Mouse (Mus musculus): ENCODE results near the gene Sertad1.

Sertad1 gene

DNA sequence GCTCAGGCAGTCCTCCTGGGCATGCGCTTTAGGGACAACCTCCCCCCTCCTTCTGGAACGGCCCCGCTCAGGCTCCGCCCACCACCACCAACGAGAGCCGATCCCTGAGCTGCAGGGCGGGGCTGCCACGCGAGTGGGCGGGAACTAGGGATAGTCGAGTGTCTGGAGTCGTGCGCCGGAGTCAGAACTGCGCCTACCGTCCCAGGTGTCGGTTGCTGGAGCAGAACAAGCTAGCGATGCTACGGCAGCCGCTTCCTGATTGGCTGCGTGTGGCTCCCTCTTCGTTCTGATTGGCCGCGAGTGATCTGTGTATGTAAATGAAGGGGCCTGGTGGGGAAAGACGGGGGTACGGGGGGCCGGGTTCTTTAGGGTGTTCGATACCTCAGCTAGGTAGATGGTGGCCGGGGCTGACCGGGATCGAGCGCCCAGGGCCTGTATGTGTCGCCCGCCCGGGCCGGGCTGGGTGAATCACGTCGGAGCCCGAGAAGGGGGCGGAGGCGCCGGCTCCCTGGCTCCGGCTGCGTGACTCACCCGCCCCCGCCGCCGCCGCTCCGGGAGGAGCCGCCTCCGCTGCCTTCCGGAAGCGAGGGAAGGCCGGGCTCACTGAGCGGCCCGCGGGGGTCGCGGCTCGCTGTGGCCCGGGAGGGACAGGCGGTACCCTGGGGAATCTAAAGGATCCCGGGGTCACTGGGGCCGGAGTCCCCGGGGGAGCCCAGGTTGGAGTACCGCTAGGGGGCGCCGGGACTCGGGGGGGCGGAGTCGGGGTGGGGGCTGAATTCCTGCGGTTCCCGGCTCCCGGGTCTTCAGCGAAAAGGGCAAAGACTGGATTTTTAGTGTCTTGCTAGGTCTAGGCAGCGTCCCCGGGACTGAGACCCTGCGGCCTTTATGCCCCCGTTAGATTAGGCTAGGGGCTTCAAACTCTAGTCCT, at the start of gene Sertad1:
Sertad1 (plus strand) TSS at position 141 of the 928 bp plus-strand sequence.
- peak; percentile 81 for ATAC-seq (ENCODE audit: low TSS enrichment)

DNA sequence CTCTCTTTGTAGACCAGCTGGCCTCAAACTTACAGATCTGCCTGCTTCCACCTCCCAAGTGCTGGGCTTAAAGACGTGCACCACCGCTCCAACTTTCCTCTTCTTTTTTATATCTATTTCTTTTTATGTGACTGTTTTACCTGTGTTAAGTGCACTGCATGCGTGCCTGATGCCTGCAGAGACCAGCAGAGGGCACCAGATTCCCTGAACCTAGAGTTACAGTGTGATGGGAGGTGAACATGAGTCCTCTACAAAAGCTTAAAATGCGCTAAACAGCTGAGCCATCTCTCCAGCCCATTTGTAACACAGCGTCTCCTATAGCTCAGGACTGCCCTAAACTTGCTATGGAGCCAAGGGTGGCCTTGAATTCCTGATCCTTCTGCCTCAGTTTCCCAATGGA, 49.2 kb upstream of the Sertad1 start:
- ATAC-seq (ENCODE audit: low TSS enrichment) = no peak

DNA sequence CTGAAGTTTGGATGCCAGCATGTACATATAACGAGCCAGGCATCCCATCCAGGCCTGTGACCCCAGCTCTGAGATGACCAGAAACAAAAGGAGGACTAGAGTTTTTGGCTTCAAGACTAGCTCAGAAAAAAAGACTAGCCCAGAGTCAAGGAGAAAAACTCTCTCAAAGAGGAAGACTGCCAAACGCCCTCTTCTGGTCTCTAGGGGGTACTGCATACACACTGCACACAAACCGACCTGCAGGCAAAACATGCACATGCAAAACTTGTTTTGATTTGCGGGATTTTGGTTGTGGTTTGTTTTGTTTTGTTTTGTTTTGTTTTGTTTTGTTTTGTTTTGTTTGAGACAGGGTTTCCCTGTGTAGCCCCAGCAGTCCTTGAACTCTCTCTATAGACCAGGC, 46.7 kb upstream of the Sertad1 start:
- no peak for ATAC-seq (ENCODE audit: low TSS enrichment)

DNA sequence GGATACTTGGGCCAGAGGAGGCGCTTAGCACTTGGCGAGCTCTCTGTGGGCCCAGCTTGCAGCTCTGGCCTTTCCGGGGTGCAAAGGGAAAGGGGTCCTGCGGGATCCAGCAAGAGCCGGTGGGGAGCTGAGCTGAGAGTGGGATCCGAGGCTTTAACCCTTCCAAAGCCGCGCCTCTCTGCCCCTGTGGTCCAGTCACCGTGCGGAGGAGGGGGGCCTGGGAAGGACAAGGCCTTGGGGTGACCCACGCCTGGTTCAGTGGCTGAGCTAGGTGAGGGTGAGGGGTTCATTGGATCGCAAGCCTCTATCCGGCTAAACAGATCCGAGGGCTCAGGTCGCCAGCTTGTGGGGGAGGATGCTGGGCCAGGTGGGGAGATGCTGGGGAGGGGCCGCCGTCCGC, 40.7 kb upstream of the Sertad1 start:
- ATAC-seq (ENCODE audit: low TSS enrichment) = no peak

DNA sequence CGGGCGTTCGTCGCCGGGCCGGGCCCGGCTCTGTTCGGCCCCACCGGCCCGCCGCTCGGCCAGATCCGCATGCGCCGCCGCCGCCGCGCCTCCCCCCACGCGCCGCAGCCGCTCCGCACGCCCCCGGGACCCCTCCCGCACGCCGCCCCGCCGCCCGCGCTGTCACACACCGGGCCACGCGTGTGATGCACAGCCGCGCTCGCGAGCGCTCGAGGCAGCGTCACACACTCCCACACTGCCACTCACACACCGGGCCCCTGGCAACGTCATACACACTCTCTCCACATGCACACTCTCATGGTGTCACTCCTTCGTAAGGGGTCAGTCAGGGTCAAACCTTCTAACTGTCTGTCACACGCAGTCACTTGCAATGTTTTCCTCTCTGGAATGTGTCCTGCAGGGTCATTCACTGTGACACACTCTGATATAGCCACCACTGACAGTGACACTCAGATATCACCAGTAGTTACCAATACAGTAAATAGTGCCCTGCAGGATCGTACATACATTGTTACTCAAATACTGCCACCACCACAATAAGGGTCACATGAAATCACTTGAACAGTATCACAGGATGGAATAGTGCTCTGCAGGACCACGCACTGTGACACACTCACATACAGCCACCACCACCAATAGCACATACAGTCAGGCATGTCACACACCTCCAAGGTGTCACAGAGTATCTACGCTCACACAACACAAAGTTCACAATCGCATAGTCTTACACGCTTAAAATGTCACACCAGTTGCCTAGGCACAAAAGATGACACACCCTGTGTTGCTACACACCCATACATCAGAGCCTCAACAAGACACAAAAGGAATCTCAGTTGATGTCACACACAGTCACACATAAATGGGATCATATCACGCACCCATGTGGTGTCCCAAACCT, 39.9 kb upstream of the Sertad1 start:
- peak; percentile 54; the same call in 1 of the 2 replicates for ATAC-seq (ENCODE audit: low TSS enrichment)

DNA sequence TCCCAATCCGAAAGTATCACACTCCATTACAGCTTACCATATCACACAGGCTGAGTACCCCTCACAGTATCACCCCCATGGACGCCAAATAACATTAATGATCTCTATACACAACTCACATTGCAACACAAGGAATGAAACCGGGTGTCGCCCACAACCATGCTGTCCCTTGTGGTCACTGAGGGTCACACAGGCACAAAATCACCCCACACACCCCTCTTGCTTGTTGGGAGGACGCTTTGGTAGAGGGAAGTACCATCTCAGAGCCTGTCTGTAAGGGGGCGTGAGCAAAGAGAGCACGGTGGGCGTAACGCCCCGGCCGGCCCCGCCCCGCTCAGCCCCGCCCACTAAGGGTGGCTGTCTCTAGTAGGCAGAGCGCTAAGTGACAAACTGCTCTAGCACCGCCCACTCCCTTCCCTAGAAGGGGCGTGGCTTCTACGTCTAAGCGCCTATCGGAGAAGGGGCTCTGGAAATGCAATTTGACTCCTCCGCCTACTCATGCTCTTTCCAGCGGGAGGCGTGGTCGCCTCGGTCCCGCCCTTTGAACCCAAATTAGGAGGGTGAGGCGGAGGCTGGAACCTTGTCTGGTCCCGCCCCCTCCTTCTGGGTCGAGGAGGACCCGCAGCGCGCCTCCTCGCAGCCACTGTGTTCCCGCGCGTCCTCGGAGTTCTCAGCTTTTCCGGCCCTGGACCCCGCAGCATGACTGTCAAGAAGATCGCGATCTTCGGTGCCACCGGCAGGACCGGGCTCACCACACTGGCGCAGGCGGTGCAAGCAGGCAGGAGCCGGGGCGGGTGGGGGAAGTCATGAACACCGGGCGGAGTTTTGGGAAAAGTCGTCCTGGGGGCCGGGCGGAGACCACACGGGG, 39.1 kb upstream of the Sertad1 start, which contains the start of the genes Sptbn4 and Blvrb:
Sptbn4 (minus strand) TSS at position 268 of the 868 bp plus-strand sequence.
Blvrb (plus strand) TSS at position 560 of the 868 bp plus-strand sequence.
- peak; percentile 72 for ATAC-seq (ENCODE audit: low TSS enrichment)

DNA sequence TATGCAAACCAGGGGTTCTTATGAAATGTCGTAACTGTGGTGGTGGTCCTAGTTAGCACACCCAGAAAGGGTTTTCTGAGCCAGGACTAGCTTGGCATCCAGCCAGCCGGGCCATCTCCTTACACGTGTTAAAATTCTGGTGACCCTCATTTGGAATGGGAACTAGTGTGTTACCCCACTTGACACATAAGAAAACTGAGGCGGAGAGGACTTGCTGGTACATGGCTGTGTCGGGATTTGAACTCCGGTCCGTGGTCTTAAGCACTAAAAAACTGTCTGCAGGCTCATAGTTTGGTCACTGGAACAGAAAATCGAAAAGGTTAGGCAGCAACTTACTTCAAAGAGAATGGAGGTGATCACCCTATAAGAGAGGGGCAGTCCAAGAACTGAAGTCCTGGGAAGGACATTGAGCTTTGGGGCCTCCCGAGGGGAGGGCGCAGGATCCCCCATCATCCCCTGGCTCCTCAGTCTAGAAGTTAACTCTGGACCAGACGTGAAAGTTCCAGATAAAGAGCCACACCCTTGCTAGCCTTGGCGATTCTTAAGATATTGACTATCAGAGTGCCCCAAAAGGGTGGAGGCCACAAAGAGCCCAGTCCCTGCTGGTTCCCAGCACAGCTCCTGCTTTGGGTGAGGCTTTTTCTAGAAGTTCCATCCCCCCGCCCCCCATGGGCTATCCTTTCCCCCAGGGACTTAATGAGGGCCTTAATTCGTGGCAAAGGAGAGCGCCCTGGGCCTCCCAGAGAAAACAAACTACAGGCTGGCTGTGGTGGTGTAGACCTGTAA, 38.1 kb upstream of the Sertad1 start:
- no peak for ATAC-seq (ENCODE audit: low TSS enrichment)

DNA sequence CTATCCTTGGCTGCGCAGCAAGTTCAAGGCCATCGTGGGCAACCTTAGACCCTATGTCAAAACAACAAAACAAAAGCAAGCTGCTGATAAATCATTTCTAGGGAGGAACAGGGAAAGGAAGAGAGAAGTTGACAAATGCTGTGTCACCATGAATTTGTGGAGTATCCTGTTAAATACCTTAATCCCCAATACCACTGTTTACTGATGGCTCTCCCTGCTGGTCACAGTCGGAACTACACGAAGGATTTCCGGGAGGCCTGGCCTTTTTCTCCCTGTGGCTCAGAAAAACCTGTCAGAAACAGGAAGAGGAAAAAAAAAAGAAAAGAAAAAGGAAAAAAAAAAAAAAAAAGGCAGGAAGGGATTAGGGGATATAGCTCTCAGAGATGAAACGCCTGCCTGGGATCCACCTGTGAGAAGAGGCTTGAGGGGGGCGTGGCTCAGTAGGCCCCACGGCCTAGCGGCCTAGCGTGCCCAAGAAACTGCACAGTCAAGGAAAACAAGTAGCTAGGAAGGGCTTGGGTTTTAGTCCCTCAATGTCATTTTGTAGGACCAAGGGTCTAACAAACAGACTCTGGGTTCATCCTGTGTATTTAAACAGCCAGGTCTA, 37.4 kb upstream of the Sertad1 start:
- no peak for ATAC-seq (ENCODE audit: low TSS enrichment)

DNA sequence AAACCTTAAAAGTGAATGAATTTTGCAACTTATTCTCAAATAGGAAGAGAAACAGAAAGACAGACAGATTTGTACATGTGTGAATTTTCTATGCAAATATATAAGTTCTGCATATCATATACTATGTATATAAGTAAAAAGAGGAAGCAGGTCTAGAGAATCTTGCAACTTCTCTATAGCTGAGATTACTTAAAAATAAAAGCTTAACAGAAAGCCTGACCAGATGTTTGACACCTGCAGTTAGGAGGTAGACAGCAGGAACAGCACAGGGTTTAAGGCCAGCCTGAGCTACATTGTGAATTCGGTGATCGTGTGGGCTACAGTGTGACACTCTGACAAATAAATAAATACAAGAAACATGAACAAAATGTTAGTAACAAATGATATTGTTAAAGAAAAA, 35.4 kb upstream of the Sertad1 start:
- ATAC-seq (ENCODE audit: low TSS enrichment) = no peak

DNA sequence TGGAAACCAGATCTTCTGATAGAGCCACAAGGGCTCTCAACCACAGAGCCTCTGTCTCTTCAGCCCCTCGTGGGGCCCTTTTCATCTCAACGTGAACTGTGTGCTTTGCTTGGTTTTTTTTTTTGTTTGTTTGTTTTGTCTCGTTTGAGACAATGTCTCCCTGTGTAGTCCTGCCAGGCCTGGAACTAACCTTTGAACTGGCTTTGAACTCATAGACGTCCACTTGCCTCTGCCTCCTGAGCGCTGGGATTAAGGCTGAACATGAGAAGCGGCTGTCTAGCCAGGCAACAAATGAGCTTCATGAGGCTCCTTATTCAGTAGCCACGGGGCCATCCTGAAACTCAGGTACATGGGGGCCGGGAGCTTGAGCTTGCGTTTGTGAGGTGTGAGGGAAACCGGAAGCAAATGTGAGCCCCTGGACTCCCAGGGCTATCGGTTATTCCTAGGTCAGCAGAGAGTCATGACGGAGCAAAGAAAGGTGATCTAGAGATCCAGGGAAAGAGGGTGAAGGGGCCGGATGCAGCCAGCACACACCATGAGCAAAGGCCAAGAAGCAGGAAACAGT, 34.4 kb upstream of the Sertad1 start:
- ATAC-seq (ENCODE audit: low TSS enrichment) = no peak

DNA sequence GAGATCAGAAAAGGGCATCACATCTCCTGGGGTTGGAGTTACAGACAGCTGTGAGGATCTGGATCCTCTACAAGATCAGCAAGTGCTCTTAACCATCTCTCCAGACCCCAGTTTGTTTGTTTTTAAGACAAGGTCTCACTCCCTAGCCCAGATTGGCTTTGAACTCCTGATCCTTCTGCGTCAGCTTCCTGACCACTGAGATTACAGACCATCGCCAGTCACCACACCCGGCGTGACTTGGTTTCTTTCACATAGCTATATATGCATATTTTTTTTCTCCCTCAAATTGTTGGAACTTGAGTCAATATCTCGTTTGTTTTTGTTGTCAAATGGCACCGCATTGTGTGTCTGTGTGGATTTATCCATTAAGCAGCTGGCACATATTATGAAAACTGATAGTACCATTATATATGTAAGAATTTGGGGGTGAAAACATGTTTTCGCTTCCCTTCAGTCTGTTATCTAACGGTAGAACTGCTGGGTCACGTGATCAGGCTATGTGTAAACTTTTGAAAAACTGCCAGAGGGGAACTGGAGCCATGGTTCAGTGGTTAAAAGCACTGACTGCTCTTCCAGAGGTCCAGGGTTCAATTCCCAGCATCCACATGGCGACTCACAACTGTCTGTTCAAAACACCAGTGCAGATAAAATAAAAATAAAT, 32.1 kb upstream of the Sertad1 start:
- no peak for ATAC-seq (ENCODE audit: low TSS enrichment)

DNA sequence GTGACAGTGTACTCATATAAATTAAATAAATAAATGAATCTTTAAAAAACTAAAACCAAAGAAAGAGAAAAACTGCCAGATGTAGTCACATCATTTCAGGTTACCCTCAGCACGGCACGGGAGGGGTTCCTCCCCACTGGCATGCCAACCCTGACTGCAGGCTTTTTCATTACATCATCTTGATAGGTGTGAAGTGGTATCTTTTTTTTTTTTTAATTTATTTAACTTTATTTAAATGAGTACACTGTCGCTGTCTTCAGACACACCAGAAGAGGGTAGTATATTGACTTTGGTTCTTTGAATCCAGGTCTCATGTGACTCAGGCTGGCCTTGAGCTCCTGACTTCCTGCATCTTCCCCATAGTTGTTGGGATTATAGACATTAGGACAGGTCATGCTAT, 31.4 kb upstream of the Sertad1 start:
- ATAC-seq (ENCODE audit: low TSS enrichment) = no peak

DNA sequence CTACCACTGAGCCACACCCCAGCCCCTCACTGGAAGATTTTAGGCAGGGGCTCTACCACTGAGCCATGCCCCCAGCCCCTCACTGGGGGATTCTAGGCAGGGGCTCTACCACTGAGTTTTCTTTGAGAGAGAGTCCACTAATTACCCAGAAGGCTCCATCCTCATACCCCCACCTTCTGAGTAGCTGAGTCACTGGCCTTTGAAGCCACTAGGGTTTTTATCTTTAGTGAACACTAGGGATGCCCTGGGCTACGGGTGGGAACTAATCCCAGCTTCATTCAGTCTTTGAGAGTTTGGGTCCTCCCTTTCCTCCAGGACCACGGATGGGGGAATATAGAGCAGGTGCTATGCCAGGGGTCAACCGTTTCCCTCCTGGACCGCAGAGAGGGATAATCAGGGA, 28.1 kb upstream of the Sertad1 start:
- no peak for ATAC-seq (ENCODE audit: low TSS enrichment)

DNA sequence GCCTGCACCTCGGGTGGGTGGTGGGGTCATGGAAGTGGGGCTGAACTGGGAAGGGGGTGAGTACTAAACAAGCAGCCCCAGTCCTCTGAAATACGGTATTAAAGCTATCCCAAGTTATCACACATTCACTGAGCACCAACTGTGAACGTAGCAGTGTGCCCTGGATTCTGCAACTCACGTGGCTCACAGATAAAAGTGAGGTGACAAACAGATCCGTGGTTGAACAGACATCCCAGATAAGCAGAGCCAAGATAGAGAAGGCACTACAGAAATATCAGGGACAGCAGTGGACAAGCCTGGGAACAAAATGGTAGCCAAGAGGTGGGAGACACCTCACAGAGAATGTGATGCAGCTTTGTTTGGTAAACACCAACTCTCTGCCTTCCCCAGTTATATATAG, 27.1 kb upstream of the Sertad1 start:
- ATAC-seq (ENCODE audit: low TSS enrichment) = no peak

DNA sequence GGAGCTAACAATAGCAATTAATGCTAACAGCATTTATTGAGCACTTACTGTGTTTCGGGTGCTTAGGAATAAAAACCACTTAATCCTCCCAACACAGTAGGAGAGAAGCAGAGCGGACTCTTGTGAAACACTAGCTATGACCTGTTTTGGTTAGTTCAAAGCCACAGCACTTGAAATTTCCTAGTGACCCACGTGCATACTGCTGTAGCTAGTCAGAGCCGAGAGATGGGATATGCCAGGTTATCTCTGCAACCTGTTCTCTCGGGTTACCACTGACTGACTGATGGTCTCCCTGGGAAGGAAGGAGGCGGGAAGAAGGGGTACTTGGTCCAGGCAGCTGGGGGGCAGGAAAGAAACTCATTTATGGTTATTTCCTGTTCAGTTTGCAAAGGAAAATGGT, 26.2 kb upstream of the Sertad1 start:
- no peak for ATAC-seq (ENCODE audit: low TSS enrichment)

DNA sequence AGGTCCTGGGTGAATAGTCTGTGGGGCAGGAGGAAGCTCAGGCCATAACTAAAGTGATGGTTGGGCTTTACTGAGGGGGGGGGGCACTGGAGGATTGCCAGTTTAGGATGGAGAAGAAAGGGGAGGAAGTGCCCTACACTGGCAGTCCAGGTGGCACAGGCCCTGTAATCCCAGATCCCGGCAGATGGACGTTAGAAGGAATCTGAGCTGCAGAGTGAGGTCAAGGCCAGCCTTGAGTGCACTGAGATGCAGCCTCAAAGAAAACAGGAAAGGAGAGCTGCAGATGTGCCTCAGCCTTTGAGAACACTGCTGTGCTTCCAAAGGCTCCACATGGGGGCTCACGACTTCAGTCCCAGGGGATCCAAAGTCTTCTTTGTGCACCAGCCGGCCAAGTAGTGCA, 19.1 kb upstream of the Sertad1 start:
- ATAC-seq (ENCODE audit: low TSS enrichment) = no peak

DNA sequence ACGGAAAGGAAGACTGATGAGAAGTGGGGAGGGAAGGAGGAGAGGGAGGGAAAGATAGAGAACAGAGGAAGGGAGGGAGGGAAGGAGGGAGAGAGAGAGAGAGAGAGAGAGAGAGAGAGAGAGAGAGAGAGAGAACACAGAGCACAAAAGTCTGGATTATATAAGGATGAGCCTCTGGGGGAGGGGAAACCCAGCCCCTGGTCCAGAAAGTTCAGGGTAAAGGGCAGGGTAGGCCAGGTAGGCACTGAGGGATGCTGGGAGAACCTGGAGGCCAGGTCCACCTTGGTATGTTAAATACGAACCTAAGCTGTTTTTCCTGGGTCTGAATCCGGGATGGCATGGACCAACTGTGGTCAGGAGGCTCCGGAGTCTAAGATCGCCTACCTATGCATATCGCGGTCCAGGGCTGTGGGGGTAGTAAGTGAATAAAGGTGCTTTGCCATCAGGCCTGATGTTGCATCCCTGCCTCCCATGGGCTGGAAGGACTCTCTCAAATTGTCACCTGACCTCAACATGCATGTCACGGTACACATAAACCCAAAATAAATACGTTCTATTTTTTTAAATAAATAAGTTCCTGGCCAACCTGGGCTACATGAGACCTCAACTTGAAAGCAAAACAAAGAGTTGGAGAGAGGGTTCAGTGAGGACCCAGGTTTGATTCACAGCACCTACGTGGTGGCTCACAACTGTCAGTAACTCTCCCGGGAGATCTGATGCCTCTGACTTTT, 15.2 kb upstream of the Sertad1 start:
- no peak for ATAC-seq (ENCODE audit: low TSS enrichment)

DNA sequence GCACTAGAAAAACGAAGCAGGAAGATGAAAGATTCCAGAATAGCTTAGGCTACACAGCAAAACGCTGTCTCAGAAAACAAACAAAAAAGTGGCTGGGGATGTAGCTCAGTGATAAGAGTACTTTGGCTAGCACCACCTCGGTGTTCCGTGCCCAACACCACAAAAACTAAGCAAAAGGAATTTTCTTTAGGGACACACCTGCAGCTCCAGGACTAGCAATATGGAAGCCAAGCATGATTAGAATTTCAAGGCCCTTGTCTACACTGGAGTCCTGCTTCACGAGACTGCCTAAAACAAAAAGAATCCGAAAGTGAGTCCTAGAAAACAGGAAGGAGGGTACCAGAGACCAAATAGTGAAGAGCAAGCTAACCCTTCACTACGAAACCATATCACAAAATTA, 14.1 kb upstream of the Sertad1 start:
- ATAC-seq (ENCODE audit: low TSS enrichment) = no peak

All from frontal cortex, adult (tissue).